Mouse (Mus musculus) embryonic facial prominence, embryonic 13.5 days (tissue): ENCODE results near the gene Spop. TPM values are rescaled to one million over a fixed set of nuclear protein-coding genes. Genes with fewer than 3 reads are reported as not detected.

ENCODE experiments used
- ATAC-seq: fragments of 200-750 bp; cut with Nextera tagmentation; 2 replicates; pipeline ENCODE4 v1.8.0; 2017; ENCODE audit warnings: low read depth; ENCODE audit not compliant: insufficient number of reproducible peaks, insufficient read depth, low FRiP score, low TSS enrichment
- H3K27ac ChIP-seq: fragments of 300-500 bp; sonication (generic); 2 replicates; pipeline ENCODE4 v1.5.1; 2015; ENCODE audit warnings: moderate library complexity, mild to moderate bottlenecking, inconsistent platforms
- H3K27me3 ChIP-seq: fragments of 300-500 bp; sonication (generic); 2 replicates; pipeline ENCODE4 v1.6.1; 2015; ENCODE audit warnings: mild to moderate bottlenecking, inconsistent platforms
- H3K36me3 ChIP-seq: fragments of 300-500 bp; sonication (generic); 2 replicates; pipeline ENCODE4 v1.6.1; 2015; ENCODE audit warnings: mild to moderate bottlenecking, inconsistent platforms
- H3K4me1 ChIP-seq: fragments of 300-500 bp; sonication (generic); 2 replicates; pipeline ENCODE4 v1.6.1; 2015; ENCODE audit warnings: inconsistent platforms
- H3K4me2 ChIP-seq: fragments of 300-500 bp; sonication (generic); 2 replicates; pipeline ENCODE4 v1.6.1; 2015; ENCODE audit warnings: moderate library complexity, mild to moderate bottlenecking, inconsistent platforms
- H3K4me3 ChIP-seq: fragments of 300-500 bp; sonication (generic); 2 replicates; pipeline ENCODE4 v1.5.1; 2015; ENCODE audit warnings: mild to moderate bottlenecking, inconsistent platforms
- H3K9ac ChIP-seq: fragments of 300-500 bp; sonication (generic); 2 replicates; pipeline ENCODE4 v1.6.1; 2015; ENCODE audit warnings: mild to moderate bottlenecking, inconsistent platforms
- H3K9me3 ChIP-seq: fragments of 300-500 bp; sonication (generic); 2 replicates; pipeline ENCODE4 v1.6.1; 2016; ENCODE audit warnings: inconsistent platforms
- WGBS: fragments of 180-500 bp; shearing (Covaris S2); methylation state at CpG from one replicate; pipeline ENCODE4 v1.1.7; 2015; ENCODE audit warnings: mixed read lengths; 5-methylcytosine and 5-hydroxymethylcytosine counted together
- polyA plus RNA-seq: library from polyadenylated mRNA; unstranded; fragments of >200 nt; fragmentation: Nextera tagmentation; extraction: Ambion mirVana; gene quantifications from 2 replicates; pipeline ENCODE4 v1.2.1, GENCODE M21; 2015

Gene Spop
- polyA plus RNA-seq, 1 experiment from 2014 or later, result 147 TPM

- peak overlapping the region; percentile 28; the same call in 1 of the 2 replicates for H3K27ac ChIP-seq
- 0 out of 2 replicates have a peak, but pooled peaks have one; percentile 11 for ATAC-seq
- no peaks in the 10 kb centered on the region for H3K9me3 ChIP-seq
These were observed 99.8 kb downstream of the Spop start for GRCm38 (mm10) chr11:95513461-95514297.

GRCm38 (mm10) chr11:95514298-95514861 is 100.5 kb downstream of the Spop start, which contains the start of gene Nxph3:
TSS of gene Nxph3 (minus strand) at chr11:95514570.
- Histone ChIP-seq H3K27ac (peak within 1 kb of the TSS; percentile 28; the same call in 1 of the 2 replicates), H3K27me3 (peaks cover 51% of the 10 kb centered on the region)

More at GRCm38 (mm10) chr11:95513461-95514297, 99.8 kb downstream of the Spop start:
- Histone ChIP-seq H3K9ac (peak overlapping the region; percentile 72), H3K4me1 (peaks cover 46% of the 10 kb centered on the region), H3K36me3 (no peaks in the 10 kb centered on the region), H3K27me3 (peaks cover 51% of the 10 kb centered on the region), H3K4me2 (peak overlapping the region; percentile 99), H3K4me3 (peak overlapping the region; percentile 64)
- under 1% methylated on average over 59 of the region's 66 CpGs for WGBS

GRCm38 (mm10) chr11:95515376-95516323 is 101.8 kb downstream of the Spop start:
- Histone ChIP-seq H3K4me1 (peaks cover 61% of the 10 kb centered on the region), H3K9ac (no peak overlapping the region), H3K4me2 (peak overlapping the region; percentile 99; the same call in 1 of the 2 replicates), H3K27me3 (peaks cover 51% of the 10 kb centered on the region), H3K27ac (peak overlapping the region; percentile 63), H3K9me3 (no peaks in the 10 kb centered on the region), H3K4me3 (no peak overlapping the region), H3K36me3 (no peaks in the 10 kb centered on the region)
- no peak for ATAC-seq
- 47% methylated on average over 17 of the region's 17 CpGs for WGBS

More at GRCm38 (mm10) chr11:95514298-95514861, 100.5 kb downstream of the Spop start, which contains the start of gene Nxph3:
- peak within 1 kb of the TSS; percentile 72 for H3K9ac ChIP-seq
- peaks cover 52% of the 10 kb centered on the region for H3K4me1 ChIP-seq
- H3K36me3 ChIP-seq, result no peaks in the 10 kb centered on the region
- H3K4me2 ChIP-seq, result peak within 1 kb of the TSS; percentile 99
- 0 out of 2 replicates have a peak, but pooled peaks have one; percentile 29 for ATAC-seq
- H3K9me3 ChIP-seq, result no peaks in the 10 kb centered on the region
- WGBS, result 0% methylated on average over 65 of the region's 66 CpGs
- peak within 1 kb of the TSS; percentile 64 for H3K4me3 ChIP-seq

- no peak overlapping the region for H3K4me3 ChIP-seq
- WGBS, result 3% methylated on average over 5 of the region's 5 CpGs
- no peaks in the 10 kb centered on the region for H3K9me3 ChIP-seq
- ATAC-seq, result no peak
- peaks cover 44% of the 10 kb centered on the region for H3K27me3 ChIP-seq
- H3K4me1 ChIP-seq, result peaks cover 68% of the 10 kb centered on the region
- peak overlapping the region; percentile 44; the same call in 1 of the 2 replicates for H3K9ac ChIP-seq
- no peaks in the 10 kb centered on the region for H3K36me3 ChIP-seq
- H3K4me2 ChIP-seq, result peak overlapping the region; percentile 32
- H3K27ac ChIP-seq, result peak overlapping the region; percentile 63
These were observed 102.6 kb downstream of the Spop start for GRCm38 (mm10) chr11:95516491-95516911.

GRCm38 (mm10) chr11:95517162-95517561 is 103.3 kb downstream of the Spop start:
- WGBS, result 37% methylated on average over 6 of the region's 6 CpGs
- peak overlapping the region; percentile 32; the same call in 1 of the 2 replicates for H3K4me2 ChIP-seq
- peak overlapping the region; percentile 44; the same call in 1 of the 2 replicates for H3K9ac ChIP-seq
- peaks cover 40% of the 10 kb centered on the region for H3K27me3 ChIP-seq
- peaks cover 72% of the 10 kb centered on the region for H3K4me1 ChIP-seq
- no peaks in the 10 kb centered on the region for H3K36me3 ChIP-seq
- H3K9me3 ChIP-seq, result no peaks in the 10 kb centered on the region
- ATAC-seq, result no peak
- H3K27ac ChIP-seq, result no peak overlapping the region
- no peak overlapping the region for H3K4me3 ChIP-seq

GRCm38 (mm10) chr11:95519299-95519698 is 105.4 kb downstream of the Spop start:
- Histone ChIP-seq H3K9ac (no peak overlapping the region), H3K27me3 (peaks cover 19% of the 10 kb centered on the region), H3K9me3 (no peaks in the 10 kb centered on the region), H3K4me1 (peaks cover 58% of the 10 kb centered on the region), H3K36me3 (no peaks in the 10 kb centered on the region), H3K4me3 (no peak overlapping the region), H3K4me2 (no peak overlapping the region), H3K27ac (no peak overlapping the region)
- ATAC-seq, result no peak
- 55% methylated on average over 10 of the region's 10 CpGs for WGBS

GRCm38 (mm10) chr11:95519996-95520395 is 106.1 kb downstream of the Spop start:
- no peak overlapping the region for H3K9ac ChIP-seq
- peak overlapping the region; percentile 62; the same call in 1 of the 2 replicates for H3K27ac ChIP-seq
- no peaks in the 10 kb centered on the region for H3K9me3 ChIP-seq
- ATAC-seq, result no peak
- no peak overlapping the region; the same call in 1 of the 2 replicates for H3K4me2 ChIP-seq
- H3K4me3 ChIP-seq, result no peak overlapping the region
- H3K27me3 ChIP-seq, result peaks cover 12% of the 10 kb centered on the region
- H3K4me1 ChIP-seq, result peaks cover 57% of the 10 kb centered on the region
- 59% methylated on average over 3 of the region's 3 CpGs for WGBS
- no peaks in the 10 kb centered on the region for H3K36me3 ChIP-seq

GRCm38 (mm10) chr11:95520456-95521072 is 106.7 kb downstream of the Spop start:
- no peaks in the 10 kb centered on the region for H3K9me3 ChIP-seq
- H3K4me2 ChIP-seq, result peak overlapping the region; percentile 57
- 6% methylated on average over 27 of the region's 27 CpGs for WGBS
- H3K27me3 ChIP-seq, result peaks cover 6% of the 10 kb centered on the region
- no peak overlapping the region; the same call in 1 of the 2 replicates for H3K9ac ChIP-seq
- no peak for ATAC-seq
- peak overlapping the region; percentile 26 for H3K4me3 ChIP-seq
- peaks cover 56% of the 10 kb centered on the region for H3K4me1 ChIP-seq
- no peaks in the 10 kb centered on the region for H3K36me3 ChIP-seq
- H3K27ac ChIP-seq, result peak overlapping the region; percentile 62

GRCm38 (mm10) chr11:95521563-95521962 is 107.7 kb downstream of the Spop start:
- Histone ChIP-seq H3K27me3 (peaks cover under 1% of the 10 kb centered on the region; the same call in 1 of the 2 replicates), H3K9me3 (no peaks in the 10 kb centered on the region), H3K9ac (peak overlapping the region; percentile 44; the same call in 1 of the 2 replicates), H3K4me2 (peak overlapping the region; percentile 57), H3K27ac (no peak overlapping the region; the same call in 1 of the 2 replicates), H3K4me1 (peaks cover 47% of the 10 kb centered on the region), H3K4me3 (peak overlapping the region; percentile 28), H3K36me3 (no peaks in the 10 kb centered on the region)
- ATAC-seq, result 0 out of 2 replicates have a peak, but pooled peaks have one; percentile 35
- WGBS, result 1% methylated on average over 13 of the region's 13 CpGs

GRCm38 (mm10) chr11:95527307-95527706 is 113.4 kb downstream of the Spop start:
- Histone ChIP-seq H3K27me3 (no peaks in the 10 kb centered on the region), H3K4me1 (peaks cover 7% of the 10 kb centered on the region), H3K36me3 (no peaks in the 10 kb centered on the region), H3K4me3 (no peak overlapping the region), H3K27ac (no peak overlapping the region), H3K9me3 (no peaks in the 10 kb centered on the region), H3K9ac (no peak overlapping the region), H3K4me2 (no peak overlapping the region)
- ATAC-seq, result no peak
- 82% methylated on average over 8 of the region's 8 CpGs for WGBS
